Mouse (Mus musculus): ENCODE measurements at regions not wholly inside any gene's neighbourhood (a gene's known extent, or its start where the extent isn't known, plus 50 kb on each side); places are given as distances from the start of the nearest gene placed in this dataset.

DNA sequence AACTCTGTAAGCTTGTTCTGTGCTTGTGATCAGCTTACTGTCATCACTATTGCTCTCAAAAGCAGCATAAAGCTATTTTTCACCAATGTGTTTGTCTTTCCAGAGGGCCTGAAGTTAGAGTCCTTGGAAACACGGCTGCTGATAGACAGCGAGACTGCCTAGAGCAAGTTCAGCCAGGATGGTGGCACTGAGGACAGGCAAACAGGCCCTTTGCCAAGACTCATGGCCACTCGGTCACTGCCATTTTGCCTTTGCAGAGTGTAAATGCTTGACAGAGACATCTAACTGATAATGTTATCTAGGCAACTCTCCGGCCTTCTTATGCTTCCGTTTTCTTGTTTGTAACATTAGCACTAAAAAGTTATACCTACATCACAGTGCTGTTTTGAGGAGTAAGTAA is 280.3 kb upstream of the Smim15 start:
- TF ChIP-seq GATA1 (IDR thresholded peaks at IDR 0.05; ENCODE audit: low read length) = no peak
- no peak for TF ChIP-seq TAL1 (IDR thresholded peaks at IDR 0.05; ENCODE audit: low read length)
